Mouse (Mus musculus): ENCODE results near the gene Arl16.

DNA sequence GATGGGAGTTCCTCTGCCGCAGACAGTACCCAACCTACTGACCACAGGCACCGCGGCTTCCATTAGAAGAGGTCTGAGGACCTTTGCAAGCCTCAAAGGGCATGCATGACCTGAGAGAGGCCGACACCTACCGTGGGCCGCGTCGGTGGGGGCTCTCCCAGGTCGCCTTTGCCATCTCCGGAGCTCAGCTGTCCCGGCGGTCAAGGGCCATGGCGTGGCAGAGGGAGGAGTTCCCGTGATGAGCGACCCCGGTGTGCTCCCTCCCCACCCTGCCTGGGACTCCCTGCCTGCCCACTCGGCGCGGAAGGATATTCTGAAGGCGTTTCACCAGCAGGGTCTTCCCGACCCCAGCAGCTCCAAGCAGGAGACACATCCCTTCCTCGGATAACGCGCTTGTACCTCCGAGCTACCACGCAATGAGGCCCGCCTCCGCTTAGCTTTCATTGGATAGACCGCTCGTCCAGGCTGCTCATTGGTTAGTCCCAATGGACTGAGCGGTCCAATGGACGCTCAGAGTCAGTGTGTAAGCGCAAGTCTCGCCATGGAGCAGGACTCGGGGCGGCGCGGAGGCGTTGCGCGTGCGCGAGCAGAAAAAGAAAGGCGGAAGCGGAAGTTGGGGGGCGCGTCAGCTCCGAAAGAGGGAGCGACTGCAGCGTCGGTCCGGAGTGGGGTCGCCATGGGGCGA lies at the start of gene Arl16:
- TF ChIP-seq POLR2A (IDR thresholded peaks at IDR 0.05; ENCODE audit: insufficient read depth, low read depth, low read length) (peak; percentile 89), CTCF (IDR thresholded peaks at IDR 0.05) (no peak), EP300 (IDR thresholded peaks at IDR 0.05; ENCODE audit: insufficient read depth, low read depth, low read length) (0 out of 2 replicates have a peak, but pooled peaks have one; percentile 16)
